Comparison of ENCODE assay signal across 20 mouse cellular contexts in the genomic region with DNA sequence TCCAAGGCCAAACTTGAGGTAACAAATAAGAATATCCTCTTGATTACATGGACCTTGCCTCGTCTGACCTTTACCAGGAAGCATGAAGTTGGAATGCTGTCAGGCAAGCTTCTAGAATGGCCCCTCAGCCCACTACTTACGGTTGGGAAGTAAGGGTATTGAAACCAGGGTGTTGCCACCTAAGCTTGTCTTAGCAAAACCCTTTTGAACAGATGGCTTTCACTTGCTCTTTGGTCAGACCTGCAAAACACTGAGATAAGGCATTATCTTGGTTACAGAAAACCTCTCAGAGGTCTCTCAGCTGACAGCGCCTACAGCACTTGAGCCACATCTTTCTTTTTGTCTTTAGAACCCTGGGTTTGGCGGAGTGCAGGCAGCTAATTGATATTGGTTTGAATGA. TPM values are rescaled to one million over a fixed set of nuclear protein-coding genes. Genes with fewer than 3 reads are reported as not detected.
DNase-seq lines count a peak whose midpoint lies in the region; ATAC-seq and TF ChIP-seq lines count a peak whose summit lies in the region.
"Had no signal": no experiment of that assay in that cellular context is flagged by ENCODE, and none has a peak within 500 bp of the region (broad histone marks: within the 10 kb centered on the region; RNA-seq: fewer than 3 reads in every experiment).

No protein-coding gene starts in this region.

- peak; percentile 44; the same call in 1 of the 2 replicates for ATAC-seq in erythroid progenitor cell, adult 5-6 weeks (replicated peaks; ENCODE audit: low FRiP score, poor library complexity, severe bottlenecking)
- ATAC-seq in liver, embryonic 12.5 days = peak; percentile 85
- ATAC-seq in megakaryocyte progenitor cell, adult 5-6 weeks (replicated peaks; ENCODE audit: poor library complexity) = peak; percentile 60
- ATAC-seq in forebrain, embryonic 13.5 days = no peak
- ATAC-seq: midbrain, embryonic 13.5 days had no signal

- H3K27ac ChIP-seq in MEL (ENCODE audit: control insufficient read depth, low read depth, low read length) = no peak overlapping the region
- H3K27ac ChIP-seq in liver, embryonic 12.5 days = peak overlapping the region; percentile 86
- no peak overlapping the region for H3K27ac ChIP-seq in forebrain, embryonic 13.5 days
- H3K27ac ChIP-seq: embryonic facial prominence, embryonic 15.5 days; hindbrain, embryonic 13.5 days; layer of hippocampus, adult 2 months; limb, embryonic 12.5 days; midbrain, embryonic 13.5 days had no signal

- H3K4me1 ChIP-seq in MEL (ENCODE audit: control insufficient read depth in 1 of 2, insufficient read depth in 2 of 2, low read length in 2 of 2) = peaks cover 15 to 48% of the 10 kb centered on the region in 2 experiments
- peaks cover 65% of the 10 kb centered on the region for H3K4me1 ChIP-seq in liver, embryonic 12.5 days
- H3K4me1 ChIP-seq in forebrain, embryonic 13.5 days = no peaks in the 10 kb centered on the region
- H3K4me1 ChIP-seq: hindbrain, embryonic 13.5 days; midbrain, embryonic 13.5 days had no signal

- DNase-seq in MEL (ENCODE audit: low read depth, low spot score) = peak; percentile 64
- no peak for DNase-seq in gastrocnemius, postnatal 36 days
- DNase-seq in gastrocnemius, postnatal 4 days (ENCODE audit: low spot score in 2 of 2) = no peak
- DNase-seq: adrenal gland, postnatal 10 days; cerebellum, adult 8-10 months; heart, postnatal 10 days; layer of hippocampus, postnatal 36 days; lung, adult 2 months; lung, postnatal 14 days; thymus, postnatal 25 days had no signal

- intact Hi-C loops in gastrocnemius, postnatal 36 days (cut with DNase I) = no loop called here

- H3K36me3 ChIP-seq in MEL (ENCODE audit: control insufficient read depth in 1 of 2, insufficient read depth in 2 of 2, low read length in 2 of 2) = peaks cover 0 to 39% of the 10 kb centered on the region in 2 experiments; a peak in 2 of 4 replicates
- H3K36me3 ChIP-seq in liver, embryonic 12.5 days = no peaks in the 10 kb centered on the region
- H3K36me3 ChIP-seq in forebrain, embryonic 13.5 days (ENCODE audit: poor library complexity, severe bottlenecking) = no peaks in the 10 kb centered on the region
- H3K36me3 ChIP-seq: embryonic facial prominence, embryonic 15.5 days; heart, embryonic 12.5 days; hindbrain, embryonic 13.5 days; limb, embryonic 12.5 days; midbrain, embryonic 13.5 days had no signal

- no peak overlapping the region for H3K9ac ChIP-seq in MEL (ENCODE audit: control insufficient read depth, low read depth, low read length, poor library complexity, severe bottlenecking)
- peak overlapping the region; percentile 47 for H3K9ac ChIP-seq in liver, embryonic 12.5 days
- no peak overlapping the region for H3K9ac ChIP-seq in forebrain, embryonic 13.5 days
- H3K9ac ChIP-seq: embryonic facial prominence, embryonic 15.5 days; heart, embryonic 12.5 days; hindbrain, embryonic 13.5 days; limb, embryonic 12.5 days; midbrain, embryonic 13.5 days had no signal

- H3K4me2 ChIP-seq in liver, embryonic 12.5 days = peak overlapping the region; percentile 55
- no peak overlapping the region for H3K4me2 ChIP-seq in forebrain, embryonic 13.5 days
- H3K4me2 ChIP-seq: embryonic facial prominence, embryonic 15.5 days; heart, embryonic 12.5 days; hindbrain, embryonic 13.5 days; limb, embryonic 12.5 days; midbrain, embryonic 13.5 days had no signal

- no peak for TF ChIP-seq RAD21 in MEL (IDR thresholded peaks at IDR 0.05; ENCODE audit: low read depth, low read length)

- no peak for TF ChIP-seq POLR2A in MEL (IDR thresholded peaks at IDR 0.05; ENCODE audit: control insufficient read depth in 1 of 2, insufficient read depth in 1 of 2, low read depth in 1 of 2, low read length in 2 of 2, poor library complexity in 1 of 2)

- no peaks in the 10 kb centered on the region for H3K79me2 ChIP-seq in MEL (ENCODE audit: control insufficient read depth, insufficient read depth, low read length, poor library complexity)

- no peak for TF ChIP-seq CTCF in MEL (IDR thresholded peaks at IDR 0.05 in 2 of 3, conservative IDR thresholded peaks at IDR 0.05 in 1 of 3; ENCODE audit: control insufficient read depth in 1 of 3, insufficient read depth in 1 of 3, low read depth in 2 of 3, low read length in 3 of 3, poor library complexity in 1 of 3, severe bottlenecking in 1 of 3)

- WGBS in liver, embryonic 12.5 days (ENCODE audit: insufficient replicate concordance) = 14% methylated on average over 4 of the region's 4 CpGs
- WGBS in forebrain, embryonic 13.5 days = 85% methylated on average over 4 of the region's 4 CpGs

- TF ChIP-seq EP300 in MEL (IDR thresholded peaks at IDR 0.05; ENCODE audit: low read depth in 1 of 2, low read length in 2 of 2) = peak; percentile 81 to 82

- no peaks in the 10 kb centered on the region for H3K9me3 ChIP-seq in MEL (replicated peaks; ENCODE audit: insufficient read depth, low read length)
- no peaks in the 10 kb centered on the region for H3K9me3 ChIP-seq in liver, embryonic 12.5 days (replicated peaks)
- no peaks in the 10 kb centered on the region for H3K9me3 ChIP-seq in forebrain, embryonic 13.5 days (replicated peaks)
- H3K9me3 ChIP-seq: embryonic facial prominence, embryonic 15.5 days; heart, embryonic 12.5 days; hindbrain, embryonic 13.5 days; limb, embryonic 12.5 days; midbrain, embryonic 13.5 days had no signal

- H3K27me3 ChIP-seq in MEL (ENCODE audit: control insufficient read depth in 1 of 2, insufficient read depth in 2 of 2, low read length in 2 of 2) = no peaks in the 10 kb centered on the region
- no peaks in the 10 kb centered on the region for H3K27me3 ChIP-seq in liver, embryonic 12.5 days (replicated peaks)
- no peaks in the 10 kb centered on the region for H3K27me3 ChIP-seq in forebrain, embryonic 13.5 days
- H3K27me3 ChIP-seq: embryonic facial prominence, embryonic 15.5 days; heart, embryonic 12.5 days; hindbrain, embryonic 13.5 days; limb, embryonic 12.5 days; midbrain, embryonic 13.5 days had no signal

- H3K4me3 ChIP-seq in MEL (ENCODE audit: control insufficient read depth in 1 of 2, insufficient read depth in 1 of 2, low read depth in 2 of 2, low read length in 2 of 2) = no peak overlapping the region
- no peak overlapping the region for H3K4me3 ChIP-seq in liver, embryonic 12.5 days
- no peak overlapping the region for H3K4me3 ChIP-seq in forebrain, embryonic 13.5 days
- H3K4me3 ChIP-seq: embryonic facial prominence, embryonic 15.5 days; heart, embryonic 12.5 days; hindbrain, embryonic 13.5 days; layer of hippocampus, adult 2 months; limb, embryonic 12.5 days; midbrain, embryonic 13.5 days had no signal

TF ChIP-seq in MEL, 35 proteins besides CTCF, POLR2A, EP300 and RAD21 (continues in another document):
- TF ChIP-seq NELFE (IDR thresholded peaks at IDR 0.05; ENCODE audit: low read depth, low read length) (no peak), E2F4 (IDR thresholded peaks at IDR 0.05; ENCODE audit: borderline replicate concordance, low read depth, low read length) (no peak), JUND (IDR thresholded peaks at IDR 0.05; ENCODE audit: low read depth, low read length) (no peak), KAT2A (conservative IDR thresholded peaks at IDR 0.05; ENCODE audit: low read depth, low read length) (no peak), POLR2AphosphoS2 (IDR thresholded peaks at IDR 0.05; ENCODE audit: low read length) (no peak), MXI1 (IDR thresholded peaks at IDR 0.05; ENCODE audit: low read depth, low read length) (no peak; the same call in 1 of the 2 replicates), USF1 (IDR thresholded peaks at IDR 0.05; ENCODE audit: low read depth, low read length) (no peak), MAZ (IDR thresholded peaks at IDR 0.05; ENCODE audit: low read depth, low read length) (no peak), ZKSCAN1 (IDR thresholded peaks at IDR 0.05; ENCODE audit: low read depth, low read length) (no peak), GABPA (IDR thresholded peaks at IDR 0.05; ENCODE audit: low read depth, low read length) (no peak), USF2 (IDR thresholded peaks at IDR 0.05; ENCODE audit: borderline replicate concordance in 1 of 2, insufficient read depth in 1 of 2, low read depth in 1 of 2, low read length in 2 of 2) (no peak), MEF2A (IDR thresholded peaks at IDR 0.05; ENCODE audit: extremely low read depth, insufficient replicate concordance, low read depth, low read length, poor library complexity, severe bottlenecking) (no peak), SMC3 (IDR thresholded peaks at IDR 0.05; ENCODE audit: low read depth, low read length) (peak; percentile 11; the same call in 1 of the 2 replicates), MAX (IDR thresholded peaks at IDR 0.05; ENCODE audit: low read length) (no peak), TCF12 (IDR thresholded peaks at IDR 0.05; ENCODE audit: low read depth, low read length) (peak; percentile 83), NRF1 (IDR thresholded peaks at IDR 0.05; ENCODE audit: insufficient read depth, low read depth, low read length, poor library complexity, severe bottlenecking) (no peak), UBTF (IDR thresholded peaks at IDR 0.05; ENCODE audit: borderline replicate concordance, insufficient read depth, low read depth, low read length) (no peak), ZNF384 (IDR thresholded peaks at IDR 0.05; ENCODE audit: low read depth, low read length) (peak; percentile 46; the same call in 1 of the 2 replicates), GATA1 (IDR thresholded peaks at IDR 0.05; ENCODE audit: low read depth, low read length) (peak; percentile 89), ZC3H11A (IDR thresholded peaks at IDR 0.05; ENCODE audit: low read depth, low read length) (no peak), TBP (IDR thresholded peaks at IDR 0.05; ENCODE audit: low read depth, low read length) (no peak), CHD2 (IDR thresholded peaks at IDR 0.05; ENCODE audit: low read length) (no peak), RCOR1 (IDR thresholded peaks at IDR 0.05; ENCODE audit: low read depth, low read length) (peak; percentile 88), ELF1 (IDR thresholded peaks at IDR 0.05; ENCODE audit: low read depth, low read length) (no peak)

RNA-seq across cellular contexts. Expression of a gene that starts 18.8 kb away (rescaled TPM):
- 11.2 and 17.1 TPM in 2 replicates for total RNA-seq in MEL (2012; rRNA removed)
- 10 to 100 TPM in 1 of 2 experiments, not detected in 1; 15.5 TPM for polyA plus RNA-seq in MEL (2012; ENCODE audit: insufficient read depth in 1 of 2, insufficient read length in 2 of 2, low read depth in 1 of 2, low replicate concordance in 2 of 2, missing spikeins in 1 of 2)
- 5.9 and 6.8 TPM in 2 replicates for total RNA-seq in erythroid progenitor cell, adult 5-6 weeks (2015; ENCODE audit: low replicate concordance)
- total RNA-seq in erythroid progenitor cell, adult 5-6 weeks (2017; ENCODE audit: low replicate concordance) = 3.4 and 5.9 TPM in 2 replicates
- 7.6 TPM in 2 replicates for polyA plus RNA-seq in liver, embryonic 12.5 days (2016; fragmentation: Nextera tagmentation; extraction: Ambion mirVana)
- 23.7 and 24.5 TPM in 2 replicates for total RNA-seq in megakaryocyte progenitor cell, adult 5-6 weeks (2015)
- total RNA-seq in megakaryocyte progenitor cell, adult 5-6 weeks (2017) = 21.2 and 24.4 TPM in 2 replicates
- 1 to 10 TPM; 4.2 to 5.5 TPM for total RNA-seq in gastrocnemius, postnatal 36 days (2021)
- 10 to 100 TPM in 1 of 2 experiments, 1 to 10 TPM in 1; 9.8 to 10.6 TPM for total RNA-seq in gastrocnemius, postnatal 4 days (2021)
- polyA plus RNA-seq in forebrain, embryonic 13.5 days (2015; fragmentation: Nextera tagmentation; extraction: Ambion mirVana) = 15.7 and 16.6 TPM in 2 replicates
